Mouse (Mus musculus) WW6 (cell line): ENCODE results near the gene 1700001O22Rik.

Experiments
- DNase-seq: peaks from one replicate; pipeline ENCODE4 v3.0.0-alpha.2; 2013; ENCODE audit warnings: low read depth, low spot score

Gene 1700001O22Rik

GRCm38 (mm10) chr2:30753219-30753618, 50.2 kb downstream of the 1700001O22Rik start:
- no peak for DNase-seq

- no peak for DNase-seq
Measured at GRCm38 (mm10) chr2:30752471-30752870, 51.0 kb downstream of the 1700001O22Rik start.

GRCm38 (mm10) chr2:30750025-30750424, 53.4 kb downstream of the 1700001O22Rik start:
- no peak for DNase-seq

- no peak for DNase-seq
Measured at GRCm38 (mm10) chr2:30747602-30748162, 55.8 kb downstream of the 1700001O22Rik start.
